Mouse (Mus musculus) gastrocnemius, adult 8-10 months (tissue): ENCODE measurements around the gene C2cd3. TPM values are rescaled to one million over a fixed set of nuclear protein-coding genes. Genes with fewer than 3 reads are reported as not detected.

Experiments
- DNase-seq, 2 experiments: peaks; one replicate each; pipeline ENCODE4 v3.0.0; 2022; ENCODE audit warnings: low spot score in 2 of 2
- total RNA-seq, 4 experiments: library from RNA; stranded (reverse); gene quantifications; 2 replicates each; pipeline ENCODE4 v1.2.4; 2022

The C2cd3 gene
- total RNA-seq, 4 experiments from 2014 or later, result 5.2 to 5.8 (median 5.5) TPM

- DNase-seq, result no peak
Measured at GRCm38 (mm10) chr7:100497402-100497801, 125.4 kb downstream of the C2cd3 start.

GRCm38 (mm10) chr7:100497982-100498381 lies 125.9 kb downstream of the C2cd3 start:
- DNase-seq, result no peak

- DNase-seq, result no peak
Measured at GRCm38 (mm10) chr7:100499465-100499864, 127.4 kb downstream of the C2cd3 start.

GRCm38 (mm10) chr7:100500276-100500977 lies 128.4 kb downstream of the C2cd3 start:
- no peak for DNase-seq

GRCm38 (mm10) chr7:100501027-100501843 lies 129.2 kb downstream of the C2cd3 start:
- no peak for DNase-seq

GRCm38 (mm10) chr7:100501844-100502373 lies 129.9 kb downstream of the C2cd3 start:
- DNase-seq, result no peak

- DNase-seq, result no peak
Measured at GRCm38 (mm10) chr7:100502374-100502922, 130.4 kb downstream of the C2cd3 start.

- DNase-seq, result no peak
Measured at GRCm38 (mm10) chr7:100503076-100503475, 131.0 kb downstream of the C2cd3 start.

GRCm38 (mm10) chr7:100504740-100505487 lies 132.9 kb downstream of the C2cd3 start:
- DNase-seq, result no peak

GRCm38 (mm10) chr7:100506494-100506893 lies 134.5 kb downstream of the C2cd3 start:
- no peak for DNase-seq

GRCm38 (mm10) chr7:100508670-100509069 lies 136.6 kb downstream of the C2cd3 start:
- no peak for DNase-seq

- DNase-seq, result no peak
Measured at GRCm38 (mm10) chr7:100511602-100512001, 139.6 kb downstream of the C2cd3 start.

GRCm38 (mm10) chr7:100514573-100514972 lies 142.5 kb downstream of the C2cd3 start, which contains the start of gene Dnajb13:
Dnajb13 (minus strand) TSS chr7:100514960.
- no peak for DNase-seq

Other genes with a start within 250 kb of the C2cd3 start
- 1 to 10 TPM; 4.1 to 5.6 (median 4.5) TPM for gene Lipt2, start 213.0 kb upstream of the C2cd3 start, total RNA-seq
- 1 to 10 TPM in 1 of 4 experiments, under 1 TPM in 2, not detected in 1; 0.29 to 1.0 (median 0.89) TPM for gene Kcne3, start 195.7 kb upstream of the C2cd3 start, total RNA-seq
- gene Pgm2l1, start 144.8 kb upstream of the C2cd3 start, total RNA-seq, result 10 to 100 TPM; 22.7 to 24.6 (median 24.0) TPM
- gene P4ha3, start 86.7 kb upstream of the C2cd3 start, total RNA-seq, result under 1 TPM in 1 of 4 experiments, not detected in 3; 0.12 TPM
- gene Ppme1, start 74 bp downstream of the C2cd3 start, total RNA-seq, result 10 to 100 TPM; 20.4 to 30.2 (median 24.2) TPM
- 100 to 1,000 TPM in 2 of 4 experiments, 10 to 100 TPM in 2; 88.7 to 109 (median 102) TPM for gene Ucp3, start 100.8 kb downstream of the C2cd3 start, total RNA-seq
- gene Ucp2, start 121.1 kb downstream of the C2cd3 start, total RNA-seq, result 10 to 100 TPM in 2 of 4 experiments, 1 to 10 TPM in 2; 6.3 to 15.0 (median 12.0) TPM
- under 1 TPM in 1 of 4 experiments, not detected in 3; 0.13 TPM for gene Dnajb13, start 142.7 kb downstream of the C2cd3 start, total RNA-seq
- gene Coa4, start 164.8 kb downstream of the C2cd3 start, total RNA-seq, result 10 to 100 TPM in 2 of 4 experiments, 1 to 10 TPM in 2; 8.3 to 10.7 (median 9.7) TPM
- 10 to 100 TPM; 64.9 to 73.3 (median 68.4) TPM for gene Rab6a, start 235.2 kb downstream of the C2cd3 start, total RNA-seq
- gene Mrpl48, start 236.1 kb downstream of the C2cd3 start, total RNA-seq, result 10 to 100 TPM; 53.5 to 64.5 (median 58.5) TPM